Mouse (Mus musculus) E14TG2a.4 (cell line): ENCODE measurements at regions not wholly inside any gene's neighbourhood (a gene's known extent, or its start where the extent isn't known, plus 50 kb on each side); places are given as distances from the start of the nearest gene placed in this dataset.
"Not testable (repeated sequence)": the region's sequence is repeated elsewhere in the genome, so short reads cannot be mapped to it uniquely, and the experiment has no call there.

ENCODE experiments used
- CTCF ChIP-seq: conservative IDR thresholded peaks from 2 replicates; pipeline ENCODE4 v1.5.1; 2014; ENCODE audit warnings: low read length
- NANOG ChIP-seq: IDR thresholded peaks from 2 replicates; pipeline ENCODE4 v1.6.1; 2014; ENCODE audit warnings: borderline replicate concordance, low read length, mixed read lengths
- POU5F1 ChIP-seq: IDR thresholded peaks from 2 replicates; pipeline ENCODE4 v1.6.1; 2014; ENCODE audit warnings: low read length, borderline replicate concordance

GRCm38 (mm10) chr14:53080556-53080955 lies 585.0 kb upstream of the Olfr1507 start:
- TF ChIP-seq CTCF, NANOG, POU5F1: not testable (repeated sequence)
